Mouse (Mus musculus): ENCODE results near the gene Ankrd23.

DNA sequence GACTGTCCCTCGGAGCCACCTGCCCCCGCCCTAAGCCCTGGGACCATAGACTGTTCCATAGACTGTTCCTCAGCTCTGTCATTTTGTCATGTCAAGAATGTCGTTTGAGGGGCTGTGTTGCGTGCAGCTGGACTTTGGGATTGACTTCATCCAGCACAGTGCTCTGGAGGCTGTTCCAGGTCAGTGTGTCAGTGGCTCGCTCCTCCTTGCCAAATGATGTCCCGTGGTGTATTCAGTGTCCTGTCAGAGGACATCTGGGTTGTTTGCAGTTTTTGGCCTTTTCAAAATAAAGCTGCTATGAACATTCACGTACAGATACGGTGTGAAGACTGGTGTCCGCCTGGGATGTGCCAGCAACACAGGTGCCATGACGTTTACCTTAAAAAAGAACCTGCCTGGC is 9.8 kb downstream of the Ankrd23 start:
- TF ChIP-seq POLR2A (IDR thresholded peaks at IDR 0.05; ENCODE audit: low read depth, low read length), result no peak
- TF ChIP-seq JUN (IDR thresholded peaks at IDR 0.05; ENCODE audit: insufficient read depth, low read depth, low read length), result no peak
- TF ChIP-seq ZNF384 (IDR thresholded peaks at IDR 0.05; ENCODE audit: low read depth, low read length), result no peak
- no peak for TF ChIP-seq ZMIZ1 (IDR thresholded peaks at IDR 0.05; ENCODE audit: low read depth, low read length)
- TF ChIP-seq HCFC1 (IDR thresholded peaks at IDR 0.05; ENCODE audit: low read depth, low read length), result no peak
- no peak for TF ChIP-seq USF1 (IDR thresholded peaks at IDR 0.05; ENCODE audit: low read depth, low read length)
- TF ChIP-seq GABPA (IDR thresholded peaks at IDR 0.05; ENCODE audit: insufficient replicate concordance, low read depth, low read length), result no peak
- TF ChIP-seq CTCF (conservative IDR thresholded peaks at IDR 0.05 in 1 of 2, IDR thresholded peaks at IDR 0.05 in 1 of 2; ENCODE audit: low read depth in 2 of 2, low read length in 2 of 2), result no peak
- TF ChIP-seq USF2 (conservative IDR thresholded peaks at IDR 0.05; ENCODE audit: low read depth, low read length), result no peak

Data from CH12.LX (cell line).